ENCODE assay signal across 17 mouse cellular contexts in the genomic region with DNA sequence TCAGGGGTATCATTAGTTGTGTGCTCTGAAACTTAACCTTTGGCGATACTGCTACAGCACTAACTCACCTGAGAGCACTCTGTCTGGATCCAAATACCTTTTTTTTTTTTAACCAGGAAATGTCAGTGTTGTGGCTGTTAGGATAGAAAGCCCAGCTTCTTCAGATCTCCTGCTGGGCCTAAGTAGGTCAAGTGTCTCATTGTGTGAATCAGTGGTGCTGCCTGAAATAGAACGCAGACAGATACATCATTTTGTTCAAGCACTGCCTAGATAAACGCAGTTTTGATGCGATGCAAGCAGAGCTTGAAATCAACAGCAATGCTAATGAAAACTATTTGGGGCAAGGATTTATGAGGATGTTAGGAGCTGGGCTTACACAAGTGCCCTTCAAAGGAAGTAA.
DNase-seq lines count a peak whose midpoint lies in the region; ATAC-seq and TF ChIP-seq lines count a peak whose summit lies in the region.
"Had no signal": no experiment of that assay in that cellular context is flagged by ENCODE, and none has a peak within 500 bp of the region (broad histone marks: within the 10 kb centered on the region; RNA-seq: fewer than 3 reads in every experiment).

No protein-coding gene starts in this region.

- DNase-seq in frontal cortex, postnatal 10 days (ENCODE audit: low spot score in 2 of 2): no peak
- peak; percentile 31 for DNase-seq in brain, embryonic 14.5 days (ENCODE audit: low read depth)
- peak; percentile 16 to 67 for DNase-seq in cerebellum, adult 2 months
- DNase-seq in cerebellum, postnatal 10 days: peak; percentile 5
- DNase-seq in forebrain, embryonic 10.5 days (ENCODE audit: extremely low spot score, low spot score): no peak
- no peak for DNase-seq in testis, postnatal 14 days (ENCODE audit: low spot score)
- DNase-seq: adrenal gland, postnatal 10 days; gastrocnemius, postnatal 36 days; heart, adult 11 months; heart, postnatal 10 days; kidney, adult 2 months had no signal

- no peak overlapping the region for H3K4me2 ChIP-seq in forebrain, embryonic 16.5 days (ENCODE audit: low read length)
- H3K4me2 ChIP-seq: hindbrain, embryonic 14.5 days; intestine, embryonic 15.5 days had no signal

- WGBS in cerebellum, adult 2 months: 5% methylated on average over 4 of the region's 4 CpGs
- 91% methylated on average over 4 of the region's 4 CpGs for WGBS in forebrain, embryonic 10.5 days
- 74% methylated on average over 4 of the region's 4 CpGs for WGBS in forebrain, embryonic 16.5 days

- H3K9me3 ChIP-seq in forebrain, embryonic 10.5 days: no peaks in the 10 kb centered on the region
- no peaks in the 10 kb centered on the region for H3K9me3 ChIP-seq in forebrain, embryonic 16.5 days (ENCODE audit: control insufficient read depth, low read length)
- H3K9me3 ChIP-seq: embryonic facial prominence, embryonic 10.5 days; intestine, embryonic 15.5 days had no signal

- no peak overlapping the region for H3K9ac ChIP-seq in forebrain, embryonic 16.5 days (replicated peaks; ENCODE audit: low read depth, low read length)
- H3K9ac ChIP-seq: hindbrain, embryonic 14.5 days; intestine, embryonic 15.5 days had no signal

- no peaks in the 10 kb centered on the region for H3K36me3 ChIP-seq in forebrain, embryonic 10.5 days (replicated peaks)
- no peaks in the 10 kb centered on the region for H3K36me3 ChIP-seq in forebrain, embryonic 16.5 days (ENCODE audit: control insufficient read depth, insufficient read depth)
- H3K36me3 ChIP-seq: embryonic facial prominence, embryonic 10.5 days; intestine, embryonic 15.5 days had no signal

- TF ChIP-seq POLR2A in brain, embryonic 14.5 days (IDR thresholded peaks at IDR 0.05; ENCODE audit: borderline replicate concordance, extremely low read depth, insufficient read depth, insufficient read length, poor library complexity, severe bottlenecking): no peak
- TF ChIP-seq POLR2A in cerebellum, adult 2 months (IDR thresholded peaks at IDR 0.05; ENCODE audit: borderline replicate concordance, insufficient read depth, low read length): no peak

- no peak overlapping the region for H3K4me3 ChIP-seq in cerebellum, adult 2 months (replicated peaks; ENCODE audit: insufficient read depth, low read depth, low read length)
- H3K4me3 ChIP-seq in forebrain, embryonic 10.5 days: no peak overlapping the region
- H3K4me3 ChIP-seq in forebrain, embryonic 16.5 days (replicated peaks; ENCODE audit: low read length): no peak overlapping the region
- H3K4me3 ChIP-seq: embryonic facial prominence, embryonic 10.5 days; intestine, embryonic 15.5 days had no signal

- no peak overlapping the region for H3K27ac ChIP-seq in cerebellum, adult 2 months (ENCODE audit: insufficient read depth, low read length)
- H3K27ac ChIP-seq in forebrain, embryonic 10.5 days: no peak overlapping the region
- no peak overlapping the region for H3K27ac ChIP-seq in forebrain, embryonic 16.5 days (ENCODE audit: low read length)
- H3K27ac ChIP-seq: embryonic facial prominence, embryonic 10.5 days; hindbrain, embryonic 14.5 days; intestine, embryonic 15.5 days had no signal

- peak; percentile 75 for ATAC-seq in frontal cortex, adult (ENCODE audit: low TSS enrichment)
- ATAC-seq in forebrain, embryonic 16.5 days: no peak
- ATAC-seq: forebrain, embryonic 14.5 days; intestine, embryonic 15.5 days had no signal

- no peaks in the 10 kb centered on the region for H3K27me3 ChIP-seq in cerebellum, adult 2 months (ENCODE audit: control insufficient read depth, insufficient read depth, low read length)
- no peaks in the 10 kb centered on the region for H3K27me3 ChIP-seq in forebrain, embryonic 10.5 days (ENCODE audit: poor library complexity, severe bottlenecking)
- no peaks in the 10 kb centered on the region for H3K27me3 ChIP-seq in forebrain, embryonic 16.5 days (replicated peaks; ENCODE audit: control insufficient read depth, insufficient read depth, low read length)
- H3K27me3 ChIP-seq: intestine, embryonic 15.5 days had no signal

- peaks cover 3% of the 10 kb centered on the region; the same call in 1 of the 2 replicates for H3K4me1 ChIP-seq in cerebellum, adult 2 months (ENCODE audit: control insufficient read depth, insufficient read depth, low read length)
- no peaks in the 10 kb centered on the region for H3K4me1 ChIP-seq in forebrain, embryonic 10.5 days
- H3K4me1 ChIP-seq in forebrain, embryonic 16.5 days (replicated peaks; ENCODE audit: control insufficient read depth, insufficient read depth, low read length): no peaks in the 10 kb centered on the region; the same call in 1 of the 2 replicates
- H3K4me1 ChIP-seq: embryonic facial prominence, embryonic 10.5 days; intestine, embryonic 15.5 days had no signal

- TF ChIP-seq CTCF in brain, embryonic 14.5 days (IDR thresholded peaks at IDR 0.05; ENCODE audit: borderline replicate concordance, extremely low read depth, insufficient read depth, insufficient read length): no peak
- TF ChIP-seq CTCF in cerebellum, adult 2 months (IDR thresholded peaks at IDR 0.05; ENCODE audit: borderline replicate concordance, insufficient read depth, low read depth, low read length): no peak

Comparison
In these comparisons a context has a peak if more than half of its experiments do, and no peak if none do; other contexts are left out.
1. DNase-seq: peak in brain, embryonic 14.5 days (single experiment), cerebellum, adult 2 months (2 of 2) and cerebellum, postnatal 10 days (2 of 2); none in frontal cortex, postnatal 10 days (0 of 2), forebrain, embryonic 10.5 days (single experiment) and testis, postnatal 14 days (single experiment).